Mouse (Mus musculus) CD4-positive, CD25-positive, alpha-beta regulatory T cell, adult 9 weeks (primary cell): Measurements from ENCODE around the gene Cblc. TPM values are rescaled to one million over a fixed set of nuclear protein-coding genes. Genes with fewer than 3 reads are reported as not detected.

ENCODE experiments used
- polyA plus RNA-seq: library from polyadenylated mRNA; unstranded; fragments of 100-300 nt; shearing (Covaris generic); gene quantifications from one replicate; pipeline ENCODE4 v1.2.1, GENCODE M21; 2017

Gene Cblc
- not detected for polyA plus RNA-seq

DNA sequence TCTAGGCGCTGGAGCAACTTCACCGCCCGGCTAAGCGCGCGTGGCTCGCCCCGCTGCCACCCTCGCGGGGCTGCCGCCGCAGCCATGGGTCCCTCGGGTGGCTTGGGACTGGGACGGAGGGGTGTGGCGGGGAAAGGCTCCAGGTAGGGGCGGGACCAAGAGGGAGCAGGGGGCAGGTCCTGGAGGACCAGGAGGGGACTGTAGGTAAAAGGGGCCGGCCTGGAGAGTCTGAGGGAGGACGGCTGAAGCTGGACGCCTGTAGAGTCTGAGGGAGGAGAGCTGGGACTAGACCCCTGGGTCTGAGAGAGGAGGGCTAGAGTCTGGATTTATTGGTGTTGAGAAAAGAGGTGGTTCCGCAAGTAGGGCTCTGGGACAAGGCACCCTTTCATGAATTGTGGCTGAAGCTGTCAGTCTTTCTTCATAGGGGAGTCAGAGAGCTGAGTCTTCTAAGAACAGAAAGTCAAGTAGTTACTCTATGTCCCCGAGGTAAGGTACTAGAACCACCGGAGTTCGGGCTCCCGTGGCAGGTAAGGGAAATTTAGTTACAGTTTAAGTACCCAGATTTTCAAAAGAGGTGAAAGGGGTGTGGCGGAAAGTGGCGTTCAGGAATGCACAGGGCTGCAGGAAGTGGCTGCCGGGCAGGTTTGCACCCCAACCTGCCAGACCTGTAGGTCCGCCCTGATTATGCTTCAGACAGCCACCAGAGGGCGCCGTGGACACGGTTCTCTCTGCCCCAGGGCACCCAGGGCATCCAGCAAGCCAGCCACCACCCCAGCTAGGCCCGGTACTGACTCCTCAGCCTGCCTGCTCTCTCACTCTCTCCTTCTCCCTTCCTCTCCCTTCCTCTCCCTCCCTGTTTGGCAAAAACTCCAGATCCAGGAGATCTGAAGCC, at the start of gene Cblc:
Gene Cblc, minus strand, starts transcription at position 113 of the 892 bp plus-strand sequence.

GRCm38 (mm10) chr7:19822604-19823058, 26.0 kb upstream of the Cblc start, which contains the start of gene Bcl3:
TSS of gene Bcl3 (minus strand) at chr7:19822770.

GRCm38 (mm10) chr7:19770984-19771391, 25.6 kb downstream of the Cblc start, which contains the start of gene Bcam:
TSS of gene Bcam (minus strand) at chr7:19771016.

GRCm38 (mm10) chr7:19750217-19751069, 46.2 kb downstream of the Cblc start, which contains the start of gene Nectin2:
TSS of gene Nectin2 (minus strand) at chr7:19750483.

Other genes with a start within 250 kb of the Cblc start
- 3.6 TPM for gene Ppp1r37, start 233.7 kb downstream of the Cblc start, polyA plus RNA-seq
- gene Zfp296, start 219.5 kb downstream of the Cblc start, polyA plus RNA-seq = 2.1 TPM
- 75.5 TPM for gene Gemin7, start 219.2 kb downstream of the Cblc start, polyA plus RNA-seq
- gene Clasrp, start 192.3 kb downstream of the Cblc start, polyA plus RNA-seq = 10.0 TPM
- gene Relb, start 167.4 kb downstream of the Cblc start, polyA plus RNA-seq = 16.2 TPM
- 130 TPM for gene Clptm1, start 131.8 kb downstream of the Cblc start, polyA plus RNA-seq
- not detected for gene Apoc2, start 118.9 kb downstream of the Cblc start, polyA plus RNA-seq
- gene Gm44805, start 115.4 kb downstream of the Cblc start, polyA plus RNA-seq = not detected
- not detected for gene Apoc4, start 115.3 kb downstream of the Cblc start, polyA plus RNA-seq
- gene Apoc1, start 104.1 kb downstream of the Cblc start, polyA plus RNA-seq = not detected
- 12.7 TPM for gene Apoe, start 97.6 kb downstream of the Cblc start, polyA plus RNA-seq
- gene Tomm40, start 81.4 kb downstream of the Cblc start, polyA plus RNA-seq = 12.9 TPM
- gene Nectin2, start 46.3 kb downstream of the Cblc start, polyA plus RNA-seq = 1.1 TPM
- gene Bcam, start 25.8 kb downstream of the Cblc start, polyA plus RNA-seq = 13.5 TPM
- gene Bcl3, start 26.0 kb upstream of the Cblc start, polyA plus RNA-seq = 10.3 TPM
- 0.29 TPM for gene Gm19345, start 55.2 kb upstream of the Cblc start, polyA plus RNA-seq
- 0.21 TPM for gene Ceacam16, start 64.5 kb upstream of the Cblc start, polyA plus RNA-seq
- gene Ceacam19, start 91.2 kb upstream of the Cblc start, polyA plus RNA-seq = not detected
- 46.5 TPM for gene Pvr, start 124.4 kb upstream of the Cblc start, polyA plus RNA-seq
- gene Igsf23, start 153.9 kb upstream of the Cblc start, polyA plus RNA-seq = 35.0 TPM
- not detected for gene Ceacam20, start 168.6 kb upstream of the Cblc start, polyA plus RNA-seq
- gene Nlrp9b, start 194.7 kb upstream of the Cblc start, polyA plus RNA-seq = not detected